Mouse (Mus musculus) erythroblast, adult 5-6 weeks (primary cell): ENCODE results near the gene Tas2r137. TPM values are rescaled to one million over a fixed set of nuclear protein-coding genes. Genes with fewer than 3 reads are reported as not detected.

Experiments
- ATAC-seq: replicated peaks from 2 replicates; pipeline ENCODE4 v1.8.0; 2016; ENCODE audit warnings: moderate number of reproducible peaks, mild to moderate bottlenecking, moderate TSS enrichment, inconsistent platforms; ENCODE audit not compliant: poor library complexity, low FRiP score, severe bottlenecking
- total RNA-seq, 2 experiments: library from RNA; stranded (forward) in 1 of 2; stranded (reverse) in 1 of 2; fragments of 150-400 nt in 1 of 2; fragments of 200-764, 138-1000 nt in 1 of 2; gene quantifications; 2 replicates each; pipeline versions ENCODE4 v1.2.3 to v1.2.4; 2015 to 2017; ENCODE audit warnings: low replicate concordance in 2 of 2

The Tas2r137 gene
- total RNA-seq (2015; ENCODE audit: low replicate concordance) = not detected in 2 replicates
- not detected in 2 replicates for total RNA-seq (2017; ENCODE audit: low replicate concordance)

- no peak for ATAC-seq
Observed at GRCm38 (mm10) chr6:40490933-40491332, at the start of gene Tas2r137. Gene Tas2r137, plus strand, starts transcription at chr6:40491233.

GRCm38 (mm10) chr6:40441276-40441675 is 49.8 kb upstream of the Tas2r137 start:
- no peak for ATAC-seq

- no peak for ATAC-seq
Observed at GRCm38 (mm10) chr6:40441755-40442154, 49.3 kb upstream of the Tas2r137 start.

DNA sequence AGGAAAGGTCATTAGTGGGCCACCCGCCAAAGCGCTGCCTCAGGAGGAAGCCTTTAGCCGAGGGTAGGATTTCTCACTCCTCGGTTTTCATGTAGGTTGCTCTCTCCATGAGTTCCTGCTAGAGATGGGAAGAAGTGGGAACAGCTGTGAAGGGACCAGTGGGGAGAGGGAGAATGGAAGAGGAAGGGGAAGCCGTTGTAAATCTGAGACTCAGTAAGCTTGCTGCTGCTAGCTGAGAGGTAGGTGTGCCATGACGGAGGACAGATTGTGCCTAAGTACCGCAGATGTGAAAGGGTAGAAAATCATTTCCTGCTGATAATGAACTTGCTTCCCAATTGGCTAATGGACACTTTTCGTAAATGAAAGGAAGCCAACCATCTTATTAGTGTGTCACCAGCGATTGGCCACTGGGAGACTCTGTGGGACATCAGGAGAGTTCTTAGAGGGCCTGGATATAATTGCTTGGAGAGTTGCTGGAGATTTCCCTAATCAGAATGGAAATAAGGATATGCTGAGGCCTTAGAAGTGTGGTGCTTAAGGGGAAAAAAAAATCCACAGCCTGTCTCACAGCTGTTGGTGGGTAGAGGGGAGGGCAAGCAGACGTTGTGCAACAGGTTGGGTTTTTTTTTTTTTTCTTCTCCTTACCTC is 47.6 kb upstream of the Tas2r137 start:
- no peak for ATAC-seq

DNA sequence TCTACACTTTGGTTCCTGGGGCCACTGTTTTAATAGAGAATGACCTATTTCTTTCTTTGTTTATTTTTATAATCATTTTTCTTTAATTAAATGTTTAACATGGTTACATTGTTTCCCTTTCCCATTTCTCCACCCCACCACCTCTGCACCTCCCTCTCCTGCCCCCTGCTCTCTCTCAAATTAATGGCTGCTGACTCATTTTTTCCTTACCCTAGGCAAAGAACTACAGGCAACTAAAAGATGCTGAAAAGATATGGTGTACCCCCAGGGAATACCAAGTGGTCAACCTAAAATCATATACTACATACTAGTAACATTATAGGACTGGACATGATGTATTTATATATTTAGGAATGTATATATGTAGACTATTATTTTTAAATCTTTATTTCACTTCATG is 42.4 kb upstream of the Tas2r137 start:
- ATAC-seq = no peak

GRCm38 (mm10) chr6:40454436-40455041 is 36.5 kb upstream of the Tas2r137 start:
- ATAC-seq = no peak; the same call in 1 of the 2 replicates

GRCm38 (mm10) chr6:40465710-40466109 is 25.3 kb upstream of the Tas2r137 start:
- no peak for ATAC-seq

DNA sequence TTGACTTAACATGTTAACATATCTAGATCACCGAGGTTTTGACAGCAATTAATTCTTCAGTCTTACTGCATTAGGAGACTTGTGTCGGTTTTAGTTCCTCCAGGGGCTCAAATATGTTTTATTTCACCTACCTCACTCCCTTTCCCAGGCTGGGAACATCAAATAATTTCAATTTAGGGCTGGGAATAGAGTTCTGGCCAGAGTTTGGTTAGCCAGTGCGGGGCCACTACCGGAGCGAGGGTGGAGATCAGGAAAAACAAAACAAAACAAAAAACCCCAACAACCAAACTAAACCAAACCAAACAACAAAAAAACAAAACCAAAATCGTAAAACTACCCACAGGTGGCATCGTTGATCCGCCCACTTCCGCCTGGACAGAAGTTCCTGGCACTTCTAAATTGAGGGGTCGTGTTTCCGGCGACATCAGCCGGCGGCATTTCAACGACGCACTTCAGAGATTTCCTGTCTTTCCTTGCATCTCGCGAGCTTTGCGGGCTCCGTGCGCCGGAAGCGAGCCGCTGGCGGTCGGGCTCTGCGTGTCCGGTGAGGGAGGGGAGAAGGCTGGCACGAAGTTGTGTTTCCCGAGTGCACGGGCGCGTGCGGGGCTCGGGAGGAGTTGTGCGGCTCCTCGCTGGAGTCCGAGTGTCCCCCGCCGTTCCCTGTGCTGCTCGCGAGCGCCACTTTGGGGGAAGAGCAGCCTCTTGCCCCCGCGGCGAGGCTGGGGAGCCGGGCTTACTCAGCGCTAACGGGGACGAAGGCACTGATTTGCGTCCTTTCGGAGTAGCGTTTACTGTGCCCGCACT is 19.9 kb upstream of the Tas2r137 start, which contains the start of gene Ssbp1:
Gene Ssbp1, plus strand, starts transcription at position 437 of the 804 bp plus-strand sequence.
- ATAC-seq = peak; percentile 98

DNA sequence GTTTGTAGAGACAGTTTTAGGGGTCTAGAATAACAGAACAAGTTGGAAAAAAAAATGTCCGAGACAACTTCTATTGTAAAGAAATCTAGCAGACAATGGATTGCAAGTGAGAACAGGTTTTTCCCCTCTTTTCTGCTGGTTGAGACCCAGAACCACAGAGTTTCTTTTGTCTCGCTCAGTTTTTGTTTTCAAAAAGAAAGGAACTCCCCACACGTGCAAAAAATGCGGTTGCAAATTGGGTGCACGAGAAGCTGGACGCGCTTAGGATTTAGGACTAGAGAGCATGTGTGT is 19.4 kb upstream of the Tas2r137 start:
- no peak for ATAC-seq

DNA sequence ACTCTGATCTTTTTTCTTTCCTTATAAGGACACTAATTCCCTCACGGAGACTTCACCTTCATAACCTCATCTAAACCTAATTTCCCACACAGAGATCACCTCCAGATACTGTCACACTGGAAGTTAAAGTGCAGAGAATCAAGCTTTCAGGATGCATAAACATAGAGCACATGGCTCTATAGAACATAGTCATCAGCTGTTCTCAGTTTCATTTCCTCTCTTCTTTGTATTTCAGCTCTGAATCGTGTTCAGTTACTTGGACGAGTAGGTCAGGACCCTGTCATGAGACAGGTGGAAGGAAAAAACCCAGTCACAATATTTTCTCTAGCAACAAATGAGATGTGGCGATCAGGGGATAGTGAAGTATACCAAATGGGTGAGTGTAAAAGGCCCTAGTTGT is 14.9 kb upstream of the Tas2r137 start:
- no peak for ATAC-seq

- ATAC-seq = no peak
Observed at GRCm38 (mm10) chr6:40479705-40480104, 11.3 kb upstream of the Tas2r137 start.

DNA sequence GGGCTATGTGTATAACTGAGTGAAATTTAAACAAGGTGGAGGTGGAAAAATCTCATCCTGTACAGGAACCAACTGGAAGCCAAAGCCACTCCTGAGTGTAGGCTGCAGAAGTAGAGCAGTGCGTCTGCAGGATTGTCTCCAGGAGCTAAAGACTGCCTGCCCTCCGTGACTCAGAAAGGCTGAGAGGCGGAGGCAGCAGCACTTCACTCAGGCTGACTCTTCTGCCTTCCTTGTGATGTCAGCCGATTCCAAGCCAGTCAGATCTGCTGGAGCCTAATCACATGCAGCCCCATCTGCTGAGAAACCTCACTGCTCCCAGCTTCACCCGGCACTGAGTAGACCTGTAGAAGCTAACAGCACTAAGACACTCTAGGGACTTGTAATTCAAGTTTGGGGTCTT is 8.7 kb upstream of the Tas2r137 start:
- no peak for ATAC-seq

DNA sequence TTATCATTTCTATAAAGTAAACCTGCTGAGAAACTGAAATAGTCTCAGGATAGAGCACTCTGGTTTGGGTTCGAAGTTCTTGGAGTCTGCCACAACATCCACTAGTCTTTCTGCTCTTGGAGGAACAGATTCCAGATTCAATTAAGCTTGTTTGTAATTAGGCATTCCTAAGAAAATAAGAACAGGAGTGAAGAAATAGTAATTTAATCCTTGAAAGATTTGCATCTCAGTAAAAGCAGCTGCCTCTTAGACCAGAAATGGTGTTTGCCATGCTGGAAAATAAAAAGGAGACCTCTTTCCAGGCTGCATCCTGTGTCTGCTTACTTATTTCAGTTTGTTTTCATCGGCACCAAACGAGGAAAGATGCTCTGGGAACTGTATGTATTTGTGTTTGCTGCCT is 2.2 kb downstream of the Tas2r137 start, which contains the start of gene Tas2r108:
Gene Tas2r108, plus strand, starts transcription at position 301 of the 400 bp plus-strand sequence.
- no peak for ATAC-seq

DNA sequence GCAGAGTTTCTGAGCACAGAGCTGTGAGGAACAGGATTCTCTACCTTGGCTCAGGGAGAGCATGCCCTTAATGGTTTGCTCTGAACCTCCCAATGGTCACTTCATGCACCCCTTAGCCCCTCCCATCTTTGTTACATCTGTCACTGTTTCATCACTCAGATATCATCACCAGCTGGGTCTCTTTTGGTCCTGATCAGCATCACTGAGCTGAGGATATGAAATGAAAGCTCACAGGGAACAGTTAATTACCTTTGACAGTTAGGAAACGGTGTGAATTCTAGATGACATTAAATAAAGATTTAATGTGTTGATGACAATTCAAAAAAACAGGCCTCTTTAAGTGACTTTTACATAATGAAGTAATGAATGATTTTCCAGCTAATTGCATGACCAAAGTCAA is 28.4 kb downstream of the Tas2r137 start, which contains the start of gene Prss37:
Gene Prss37, minus strand, starts transcription at position 101 of the 400 bp plus-strand sequence.
- no peak for ATAC-seq

Other genes with a start within 250 kb of the Tas2r137 start
- gene Agk, start 166.1 kb upstream of the Tas2r137 start, total RNA-seq (2015; ENCODE audit: low replicate concordance) = 5.0 and 5.9 TPM in 2 replicates
- 2.8 and 4.0 TPM in 2 replicates for gene Agk, start 166.1 kb upstream of the Tas2r137 start, total RNA-seq (2017; ENCODE audit: low replicate concordance)
- 7.5 and 9.6 TPM in 2 replicates for gene E330009J07Rik, start 55.1 kb upstream of the Tas2r137 start, total RNA-seq (2015; ENCODE audit: low replicate concordance)
- gene E330009J07Rik, start 55.1 kb upstream of the Tas2r137 start, total RNA-seq (2017; ENCODE audit: low replicate concordance) = 2.8 and 6.0 TPM in 2 replicates
- gene Wee2, start 52.1 kb upstream of the Tas2r137 start, total RNA-seq (2015; ENCODE audit: low replicate concordance) = not detected in 2 replicates
- gene Wee2, start 52.1 kb upstream of the Tas2r137 start, total RNA-seq (2017; ENCODE audit: low replicate concordance) = not detected in 2 replicates
- gene Ssbp1, start 19.9 kb upstream of the Tas2r137 start, total RNA-seq (2015; ENCODE audit: low replicate concordance) = 38.0 and 42.5 TPM in 2 replicates
- 17.8 and 23.8 TPM in 2 replicates for gene Ssbp1, start 19.9 kb upstream of the Tas2r137 start, total RNA-seq (2017; ENCODE audit: low replicate concordance)
- not detected in 2 replicates for gene Tas2r108, start 2.3 kb downstream of the Tas2r137 start, total RNA-seq (2015; ENCODE audit: low replicate concordance)
- gene Tas2r108, start 2.3 kb downstream of the Tas2r137 start, total RNA-seq (2017; ENCODE audit: low replicate concordance) = not detected in 2 replicates
- gene Prss37, start 28.3 kb downstream of the Tas2r137 start, total RNA-seq (2015; ENCODE audit: low replicate concordance) = not detected in 2 replicates
- gene Prss37, start 28.3 kb downstream of the Tas2r137 start, total RNA-seq (2017; ENCODE audit: low replicate concordance) = not detected in 2 replicates
- gene Olfr461, start 63.8 kb downstream of the Tas2r137 start, total RNA-seq (2015; ENCODE audit: low replicate concordance) = not detected in 2 replicates
- not detected in 2 replicates for gene Olfr461, start 63.8 kb downstream of the Tas2r137 start, total RNA-seq (2017; ENCODE audit: low replicate concordance)
- gene Olfr460, start 78.3 kb downstream of the Tas2r137 start, total RNA-seq (2015; ENCODE audit: low replicate concordance) = not detected in 2 replicates
- not detected in 2 replicates for gene Olfr460, start 78.3 kb downstream of the Tas2r137 start, total RNA-seq (2017; ENCODE audit: low replicate concordance)
- gene Clec5a, start 94.6 kb downstream of the Tas2r137 start, total RNA-seq (2015; ENCODE audit: low replicate concordance) = 40.3 and 55.6 TPM in 2 replicates
- 32.6 and 35.8 TPM in 2 replicates for gene Clec5a, start 94.6 kb downstream of the Tas2r137 start, total RNA-seq (2017; ENCODE audit: low replicate concordance)
- not detected in 2 replicates for gene Tas2r138, start 122.1 kb downstream of the Tas2r137 start, total RNA-seq (2015; ENCODE audit: low replicate concordance)
- not detected in 2 replicates for gene Tas2r138, start 122.1 kb downstream of the Tas2r137 start, total RNA-seq (2017; ENCODE audit: low replicate concordance)
- 18.4 and 24.8 TPM in 2 replicates for gene Mgam, start 137.6 kb downstream of the Tas2r137 start, total RNA-seq (2015; ENCODE audit: low replicate concordance)
- 8.1 and 23.0 TPM in 2 replicates for gene Mgam, start 137.6 kb downstream of the Tas2r137 start, total RNA-seq (2017; ENCODE audit: low replicate concordance)